Comparison of ENCODE assay signal across 45 mouse cellular contexts in genomic region chr17:12351564-12351963, GRCm38 (mm10). TPM values are rescaled to one million over a fixed set of nuclear protein-coding genes. Genes with fewer than 3 reads are reported as not detected.
"Had no signal": no experiment of that assay in that cellular context is flagged by ENCODE, and none has a peak within 500 bp of the region (broad histone marks: within the 10 kb centered on the region; RNA-seq: fewer than 3 reads in every experiment).

No protein-coding gene starts in this region.

- H3K4me3 ChIP-seq: heart, embryonic 10.5 days; heart, embryonic 12.5 days; heart, embryonic 13.5 days; heart, embryonic 15.5 days; hindbrain, embryonic 10.5 days; hindbrain, embryonic 12.5 days; hindbrain, embryonic 13.5 days; hindbrain, embryonic 15.5 days; intestine, embryonic 15.5 days; kidney, embryonic 15.5 days; layer of hippocampus, adult 2 months; left cerebral cortex, adult 2 months had no signal

- H3K27me3 ChIP-seq: heart, embryonic 13.5 days; heart, embryonic 15.5 days; hindbrain, embryonic 12.5 days; hindbrain, embryonic 13.5 days; hindbrain, embryonic 15.5 days; intestine, embryonic 15.5 days; kidney, embryonic 15.5 days had no signal

- DNase-seq: heart, postnatal 10 days; heart, postnatal 14 days; heart, postnatal 36 days; heart, postnatal 4 days; kidney, adult 11 months; kidney, adult 18-20 months; kidney, adult 2 months; kidney, adult 8-10 months; kidney, adult 9 months; kidney, postnatal 10 days; kidney, postnatal 14 days; kidney, postnatal 25 days; kidney, postnatal 36 days; kidney, postnatal 4 days; layer of hippocampus, adult 9-11 months; layer of hippocampus, postnatal 36 days had no signal

- H3K27ac ChIP-seq: heart, embryonic 10.5 days; heart, embryonic 13.5 days; heart, embryonic 15.5 days; hindbrain, embryonic 12.5 days; hindbrain, embryonic 13.5 days; hindbrain, embryonic 14.5 days; hindbrain, embryonic 15.5 days; hindbrain, postnatal 0 days; intestine, embryonic 15.5 days; kidney, embryonic 15.5 days; kidney, postnatal 0 days; layer of hippocampus, adult 2 months; left cerebral cortex, adult 2 months had no signal

- ATAC-seq: hindbrain, embryonic 16.5 days; hindbrain, postnatal 0 days; inflammation-experienced regulatory T-cells, adult 6 months; intestine, embryonic 15.5 days; intestine, postnatal 0 days had no signal

- H3K4me2 ChIP-seq: heart, embryonic 11.5 days; heart, embryonic 12.5 days; heart, embryonic 13.5 days; heart, embryonic 15.5 days; hindbrain, embryonic 12.5 days; hindbrain, embryonic 13.5 days; hindbrain, embryonic 14.5 days; hindbrain, embryonic 15.5 days; intestine, embryonic 15.5 days; kidney, embryonic 15.5 days had no signal

- H3K36me3 ChIP-seq: heart, embryonic 10.5 days; heart, embryonic 12.5 days; heart, embryonic 13.5 days; heart, embryonic 15.5 days; hindbrain, embryonic 10.5 days; hindbrain, embryonic 12.5 days; hindbrain, embryonic 13.5 days; hindbrain, embryonic 15.5 days; intestine, embryonic 15.5 days; kidney, embryonic 15.5 days had no signal

- H3K9me3 ChIP-seq: heart, embryonic 10.5 days; heart, embryonic 13.5 days; heart, embryonic 15.5 days; hindbrain, embryonic 10.5 days; hindbrain, embryonic 12.5 days; hindbrain, embryonic 13.5 days; hindbrain, embryonic 15.5 days; intestine, embryonic 15.5 days; kidney, embryonic 15.5 days had no signal

- H3K9ac ChIP-seq: heart, embryonic 12.5 days; heart, embryonic 13.5 days; heart, embryonic 15.5 days; hindbrain, embryonic 12.5 days; hindbrain, embryonic 13.5 days; hindbrain, embryonic 14.5 days; hindbrain, embryonic 15.5 days; intestine, embryonic 15.5 days; kidney, embryonic 15.5 days had no signal

- H3K4me1 ChIP-seq: heart, embryonic 10.5 days; heart, embryonic 12.5 days; heart, embryonic 15.5 days; hindbrain, embryonic 13.5 days; hindbrain, embryonic 15.5 days; intestine, embryonic 15.5 days; kidney, embryonic 15.5 days had no signal

RNA-seq across cellular contexts. Expression of gene Plg, which starts 26.8 kb away (rescaled TPM):
- total RNA-seq: heart, postnatal 10 days; heart, postnatal 14 days; heart, postnatal 25 days; heart, postnatal 36 days; hematopoietic stem cell, adult 5-6 weeks; layer of hippocampus, adult 18-20 months; layer of hippocampus, adult 2 months; layer of hippocampus, postnatal 14 days; layer of hippocampus, postnatal 25 days; layer of hippocampus, postnatal 36 days; left cerebral cortex, postnatal 10 days had no signal
- polyA plus RNA-seq: heart, embryonic 14.5 days; heart, postnatal 0 days; hindbrain, embryonic 10.5 days; hindbrain, embryonic 11.5 days; hindbrain, embryonic 12.5 days; hindbrain, embryonic 13.5 days; hindbrain, embryonic 16.5 days; hindbrain, postnatal 0 days; inflammation-experienced regulatory T-cells, adult 6 months; kidney, embryonic 14.5 days had no signal
